In genomic region chr13:51573849-51574248, GRCm38 (mm10) we compare ENCODE assay signal across 9 mouse cellular contexts. TPM values are rescaled to one million over a fixed set of nuclear protein-coding genes. Genes with fewer than 3 reads are reported as not detected.
DNase-seq lines count a peak whose midpoint lies in the region; ATAC-seq lines count a peak whose summit lies in the region.
"Had no signal": no experiment of that assay in that cellular context is flagged by ENCODE, and none has a peak within 500 bp of the region (broad histone marks: within the 10 kb centered on the region; RNA-seq: fewer than 3 reads in every experiment).

No protein-coding gene starts in this region.

- no peaks in the 10 kb centered on the region for H3K36me3 ChIP-seq in forebrain, embryonic 14.5 days (ENCODE audit: control insufficient read depth, insufficient read depth, low read length)
- H3K36me3 ChIP-seq in hindbrain, embryonic 15.5 days: no peaks in the 10 kb centered on the region
- no peaks in the 10 kb centered on the region for H3K36me3 ChIP-seq in midbrain, embryonic 13.5 days

- H3K27me3 ChIP-seq in forebrain, embryonic 14.5 days (replicated peaks; ENCODE audit: control insufficient read depth, insufficient read depth, low read length): no peaks in the 10 kb centered on the region
- H3K27me3 ChIP-seq in hindbrain, embryonic 15.5 days: no peaks in the 10 kb centered on the region
- peaks cover 22% of the 10 kb centered on the region for H3K27me3 ChIP-seq in midbrain, embryonic 13.5 days

- ATAC-seq in forebrain, embryonic 14.5 days: no peak
- peak; percentile 62 for ATAC-seq in hindbrain, embryonic 15.5 days (ENCODE audit: low FRiP score, low read depth)
- ATAC-seq in midbrain, embryonic 13.5 days: peak; percentile 47
- ATAC-seq in inflammation-experienced regulatory T-cells, adult 6 months: no peak

- no peak overlapping the region for H3K4me3 ChIP-seq in forebrain, embryonic 14.5 days (ENCODE audit: low read depth, low read length)
- H3K4me3 ChIP-seq in hindbrain, embryonic 15.5 days: no peak overlapping the region
- no peak overlapping the region for H3K4me3 ChIP-seq in midbrain, embryonic 13.5 days (replicated peaks)

- no peaks in the 10 kb centered on the region for H3K9me3 ChIP-seq in forebrain, embryonic 14.5 days (replicated peaks; ENCODE audit: control insufficient read depth, low read length)
- no peaks in the 10 kb centered on the region for H3K9me3 ChIP-seq in hindbrain, embryonic 15.5 days
- no peaks in the 10 kb centered on the region for H3K9me3 ChIP-seq in midbrain, embryonic 13.5 days

- H3K27ac ChIP-seq in forebrain, embryonic 14.5 days (ENCODE audit: low read depth, low read length): no peak overlapping the region
- peak overlapping the region; percentile 18; the same call in 1 of the 2 replicates for H3K27ac ChIP-seq in hindbrain, embryonic 15.5 days (replicated peaks)
- no peak overlapping the region for H3K27ac ChIP-seq in midbrain, embryonic 13.5 days

- 34% methylated on average over 11 of the region's 11 CpGs for WGBS in forebrain, embryonic 14.5 days
- 22% methylated on average over 11 of the region's 11 CpGs for WGBS in hindbrain, embryonic 15.5 days
- WGBS in midbrain, embryonic 13.5 days: 19% methylated on average over 11 of the region's 11 CpGs

- peaks cover 7% of the 10 kb centered on the region for H3K4me1 ChIP-seq in forebrain, embryonic 14.5 days (ENCODE audit: control insufficient read depth, insufficient read depth, low read length)
- peaks cover 22% of the 10 kb centered on the region for H3K4me1 ChIP-seq in hindbrain, embryonic 15.5 days (replicated peaks)
- H3K4me1 ChIP-seq in midbrain, embryonic 13.5 days (replicated peaks): peaks cover 25% of the 10 kb centered on the region

- 0 out of 2 replicates have a peak overlapping the region, but pooled peaks have one; percentile 7 for H3K9ac ChIP-seq in forebrain, embryonic 14.5 days (ENCODE audit: low read length)
- 0 out of 2 replicates have a peak overlapping the region, but pooled peaks have one; percentile 5 for H3K9ac ChIP-seq in hindbrain, embryonic 15.5 days
- H3K9ac ChIP-seq in midbrain, embryonic 13.5 days (replicated peaks): no peak overlapping the region

- 0 out of 2 replicates have a peak overlapping the region, but pooled peaks have one; percentile 14 for H3K4me2 ChIP-seq in forebrain, embryonic 14.5 days (ENCODE audit: low read length)
- peak overlapping the region; percentile 42 for H3K4me2 ChIP-seq in hindbrain, embryonic 15.5 days
- H3K4me2 ChIP-seq in midbrain, embryonic 13.5 days (replicated peaks): peak overlapping the region; percentile 31

- DNase-seq in layer of hippocampus, adult 11-12 months (ENCODE audit: low spot score): peak; percentile 50
- DNase-seq in layer of hippocampus, adult 9-10 months (ENCODE audit: low spot score): no peak
- peak; percentile 34 for DNase-seq in forebrain, embryonic 14.5 days (ENCODE audit: low spot score)
- no peak for DNase-seq in spleen, postnatal 36 days (ENCODE audit: low spot score in 2 of 2)
- no peak for DNase-seq in gastrocnemius, adult 18-20 months (ENCODE audit: low spot score)

RNA-seq across cellular contexts. Expression of gene Shc3, which starts 4.6 kb away (rescaled TPM):
- polyA plus RNA-seq in forebrain, embryonic 14.5 days (2014; fragmentation: Nextera tagmentation; extraction: Ambion mirVana): 4.3 and 5.4 TPM in 2 replicates
- polyA plus RNA-seq in hindbrain, embryonic 15.5 days (2015; fragmentation: Nextera tagmentation; extraction: Ambion mirVana): 7.3 and 8.4 TPM in 2 replicates
- polyA plus RNA-seq in midbrain, embryonic 13.5 days (2015; fragmentation: Nextera tagmentation; extraction: Ambion mirVana): 3.2 and 4.1 TPM in 2 replicates
- not detected for polyA plus RNA-seq in inflammation-experienced regulatory T-cells, adult 6 months (2017; shearing (Covaris generic))
- total RNA-seq in gastrocnemius, adult 18-20 months (2021): 1 to 10 TPM in 1 of 2 experiments, under 1 TPM in 1; 0.59 to 1.0 TPM
- total RNA-seq: neutrophil, adult 5-6 weeks had no signal

Comparison
In these comparisons a context has a peak if more than half of its experiments do, and no peak if none do; other contexts are left out.
1. DNase-seq: peak in layer of hippocampus, adult 11-12 months (single experiment) and forebrain, embryonic 14.5 days (single experiment); none in layer of hippocampus, adult 9-10 months (single experiment), spleen, postnatal 36 days (0 of 2) and gastrocnemius, adult 18-20 months (single experiment).
2. ATAC-seq: peak in hindbrain, embryonic 15.5 days (single experiment) and midbrain, embryonic 13.5 days (single experiment); none in forebrain, embryonic 14.5 days (single experiment) and inflammation-experienced regulatory T-cells, adult 6 months (single experiment).
3. Peak in every context shown above with its lines, with median percentiles within 50 percentile points of each other: H3K4me2 ChIP-seq.